In genomic region chr6:112423746-112424501, GRCm38 (mm10) we compare ENCODE assay signal across 13 mouse cellular contexts. TPM values are rescaled to one million over a fixed set of nuclear protein-coding genes. Genes with fewer than 3 reads are reported as not detected.
DNase-seq lines count a peak whose midpoint lies in the region; ATAC-seq lines count a peak whose summit lies in the region.
"Had no signal": no experiment of that assay in that cellular context is flagged by ENCODE, and none has a peak within 500 bp of the region (broad histone marks: within the 10 kb centered on the region; RNA-seq: fewer than 3 reads in every experiment).

No protein-coding gene starts in this region.

- peaks cover 15% of the 10 kb centered on the region for H3K9me3 ChIP-seq in heart, embryonic 12.5 days (replicated peaks)
- no peaks in the 10 kb centered on the region for H3K9me3 ChIP-seq in hindbrain, embryonic 16.5 days (ENCODE audit: control insufficient read depth, low read length)
- no peaks in the 10 kb centered on the region for H3K9me3 ChIP-seq in midbrain, embryonic 11.5 days (ENCODE audit: control insufficient read depth, low read length)

- H3K4me1 ChIP-seq in heart, embryonic 12.5 days (replicated peaks): no peaks in the 10 kb centered on the region
- no peaks in the 10 kb centered on the region for H3K4me1 ChIP-seq in hindbrain, embryonic 16.5 days (ENCODE audit: control insufficient read depth, insufficient read depth, low read depth, low read length)
- H3K4me1 ChIP-seq in midbrain, embryonic 11.5 days (ENCODE audit: control insufficient read depth, insufficient read depth, low read length): no peaks in the 10 kb centered on the region
- H3K4me1 ChIP-seq: embryonic facial prominence, embryonic 12.5 days had no signal

- H3K27ac ChIP-seq in heart, embryonic 12.5 days (ENCODE audit: poor library complexity, severe bottlenecking): no peak overlapping the region
- H3K27ac ChIP-seq in hindbrain, embryonic 16.5 days (ENCODE audit: low read depth, low read length): no peak overlapping the region
- no peak overlapping the region for H3K27ac ChIP-seq in midbrain, embryonic 11.5 days (ENCODE audit: low read depth, low read length)
- H3K27ac ChIP-seq: embryonic facial prominence, embryonic 12.5 days had no signal

- 72% methylated on average over 8 of the region's 8 CpGs for WGBS in heart, embryonic 12.5 days
- WGBS in hindbrain, embryonic 16.5 days: 71% methylated on average over 8 of the region's 8 CpGs
- 85% methylated on average over 8 of the region's 8 CpGs for WGBS in midbrain, embryonic 11.5 days

- no peak overlapping the region for H3K9ac ChIP-seq in heart, embryonic 12.5 days
- H3K9ac ChIP-seq in hindbrain, embryonic 16.5 days (ENCODE audit: low read depth, low read length): no peak overlapping the region
- no peak overlapping the region for H3K9ac ChIP-seq in midbrain, embryonic 11.5 days (ENCODE audit: low read length)
- H3K9ac ChIP-seq: embryonic facial prominence, embryonic 12.5 days; liver, postnatal 0 days had no signal

- H3K36me3 ChIP-seq in heart, embryonic 12.5 days: no peaks in the 10 kb centered on the region
- no peaks in the 10 kb centered on the region for H3K36me3 ChIP-seq in hindbrain, embryonic 16.5 days (ENCODE audit: control insufficient read depth, insufficient read depth, low read length)
- H3K36me3 ChIP-seq in midbrain, embryonic 11.5 days (ENCODE audit: control insufficient read depth, insufficient read depth, low read length): no peaks in the 10 kb centered on the region
- H3K36me3 ChIP-seq: embryonic facial prominence, embryonic 12.5 days had no signal

- peak; percentile 35 for DNase-seq in heart, postnatal 4 days
- peak; percentile 46 for DNase-seq in brain, embryonic 18.5 days (ENCODE audit: low read depth, low spot score)
- peak; percentile 29 to 40 for DNase-seq in left cerebral cortex, adult 18-20 months (ENCODE audit: low spot score in 2 of 2)
- DNase-seq in lung, postnatal 4 days: peak; percentile 36 to 42
- DNase-seq in midbrain, embryonic 11.5 days (ENCODE audit: low spot score, missing footprints): no peak
- DNase-seq: cerebellum, adult 11-12 months; liver, postnatal 0 days; retina, postnatal 1 day; thymus, postnatal 14 days had no signal

- H3K4me3 ChIP-seq in heart, embryonic 12.5 days: no peak overlapping the region
- H3K4me3 ChIP-seq in hindbrain, embryonic 16.5 days (ENCODE audit: low read length): no peak overlapping the region
- H3K4me3 ChIP-seq in midbrain, embryonic 11.5 days (ENCODE audit: low read depth, low read length): no peak overlapping the region
- H3K4me3 ChIP-seq: embryonic facial prominence, embryonic 12.5 days had no signal

- ATAC-seq in heart, embryonic 12.5 days (ENCODE audit: insufficient number of reproducible peaks, low FRiP score): no peak
- ATAC-seq in hindbrain, embryonic 16.5 days: no peak
- ATAC-seq in midbrain, embryonic 11.5 days (ENCODE audit: low FRiP score): no peak
- ATAC-seq: activated CD4-positive, CD25-positive, alpha-beta regulatory T cell, adult 4 months; liver, postnatal 0 days had no signal

- no peaks in the 10 kb centered on the region for H3K27me3 ChIP-seq in heart, embryonic 12.5 days (replicated peaks)
- H3K27me3 ChIP-seq in hindbrain, embryonic 16.5 days (replicated peaks; ENCODE audit: control insufficient read depth, insufficient read depth, low read length): no peaks in the 10 kb centered on the region
- H3K27me3 ChIP-seq in midbrain, embryonic 11.5 days (ENCODE audit: control insufficient read depth, insufficient read depth, low read length): no peaks in the 10 kb centered on the region
- H3K27me3 ChIP-seq: embryonic facial prominence, embryonic 12.5 days had no signal

- H3K4me2 ChIP-seq in heart, embryonic 12.5 days: no peak overlapping the region
- no peak overlapping the region for H3K4me2 ChIP-seq in hindbrain, embryonic 16.5 days (ENCODE audit: low read length)
- H3K4me2 ChIP-seq in midbrain, embryonic 11.5 days: no peak overlapping the region
- H3K4me2 ChIP-seq: embryonic facial prominence, embryonic 12.5 days had no signal

RNA-seq across cellular contexts. Expression of gene Cav3, which starts 35.4 kb away (rescaled TPM):
- total RNA-seq in heart, postnatal 4 days (2021): 100 to 1,000 TPM; 154 to 182 TPM
- polyA plus RNA-seq in heart, embryonic 12.5 days (2016; fragmentation: Nextera tagmentation; extraction: Ambion mirVana): 61.3 and 63.8 TPM in 2 replicates
- total RNA-seq in left cerebral cortex, adult 18-20 months (2021): not detected
- polyA plus RNA-seq in hindbrain, embryonic 16.5 days (2015; fragmentation: Nextera tagmentation; extraction: Ambion mirVana): 2.3 TPM in 1 of 2 replicates, not detected in the other
- 0.11 TPM in 1 of 2 replicates, not detected in the other for polyA plus RNA-seq in midbrain, embryonic 11.5 days (2014; fragmentation: Nextera tagmentation; extraction: Ambion mirVana)
- polyA plus RNA-seq: activated CD4-positive, CD25-positive, alpha-beta regulatory T cell, adult 4 months had no signal

RNA-seq across cellular contexts. Expression of gene Ssu2, which starts 36.1 kb away (rescaled TPM):
- total RNA-seq in heart, postnatal 4 days (2021): 1 to 10 TPM; 3.9 to 4.1 TPM
- 0.12 and 0.17 TPM in 2 replicates for polyA plus RNA-seq in heart, embryonic 12.5 days (2016; fragmentation: Nextera tagmentation; extraction: Ambion mirVana)
- total RNA-seq in left cerebral cortex, adult 18-20 months (2021): under 1 TPM in 1 of 2 experiments, not detected in 1; 0.37 TPM
- 0.19 and 0.39 TPM in 2 replicates for polyA plus RNA-seq in hindbrain, embryonic 16.5 days (2015; fragmentation: Nextera tagmentation; extraction: Ambion mirVana)
- polyA plus RNA-seq in midbrain, embryonic 11.5 days (2014; fragmentation: Nextera tagmentation; extraction: Ambion mirVana): 0.16 and 0.52 TPM in 2 replicates
- polyA plus RNA-seq: activated CD4-positive, CD25-positive, alpha-beta regulatory T cell, adult 4 months; liver, postnatal 0 days had no signal

Comparison
In these comparisons a context has a peak if more than half of its experiments do, and no peak if none do; other contexts are left out.
1. RNA of gene Cav3, which starts 35.4 kb away (polyA plus RNA-seq): 61.3 to 63.8 TPM in heart, embryonic 12.5 days; 0.11 TPM in midbrain, embryonic 11.5 days and 2.3 TPM in hindbrain, embryonic 16.5 days; every median in the first group is over 10 times any median in the second.